Mouse (Mus musculus) myocyte (in vitro differentiated cells): Measurements from ENCODE around the gene Larp4. TPM values are rescaled to one million over a fixed set of nuclear protein-coding genes. Genes with fewer than 3 reads are reported as not detected.

Experiments
- H3K27me3 ChIP-seq: one replicate; pipeline ENCODE4 v1.6.1; 2011; ENCODE audit not compliant: control insufficient read depth, insufficient read depth, insufficient read length
- H3K36me3 ChIP-seq: one replicate; pipeline ENCODE4 v1.6.1; 2011; ENCODE audit not compliant: control insufficient read depth, insufficient read depth
- H3K4me2 ChIP-seq: one replicate; pipeline ENCODE4 v1.6.1; 2011; ENCODE audit warnings: low read depth, control low read depth
- H3K4me3 ChIP-seq: one replicate; pipeline ENCODE4 v1.5.1; 2011; ENCODE audit warnings: mild to moderate bottlenecking, control low read depth, moderate library complexity
- H3K79me2 ChIP-seq: one replicate; pipeline ENCODE4 v1.6.1; 2011; ENCODE audit not compliant: control insufficient read depth, insufficient read depth
- H3ac ChIP-seq: one replicate; pipeline ENCODE4 v1.6.1; 2011; ENCODE audit not compliant: control insufficient read depth, insufficient read length
- CEBPB ChIP-seq: IDR thresholded peaks from 2 replicates; pipeline ENCODE4 v1.6.1; 2011; ENCODE audit warnings: mild to moderate bottlenecking, moderate library complexity; ENCODE audit not compliant: poor library complexity, insufficient read depth, severe bottlenecking
- E2F4 ChIP-seq: IDR thresholded peaks from one replicate; pipeline ENCODE4 v1.6.1; 2011; ENCODE audit warnings: mild to moderate bottlenecking, control low read depth, moderate library complexity; ENCODE audit not compliant: insufficient read depth
- MAX ChIP-seq: IDR thresholded peaks from one replicate; pipeline ENCODE4 v1.6.1; 2011; ENCODE audit warnings: low read depth, mild to moderate bottlenecking, control low read depth
- MYOD1 ChIP-seq, 3 experiments: IDR thresholded peaks; one replicate each; pipeline ENCODE4 v1.6.1; 2011; ENCODE audit warnings: control low read depth in 2 of 3, low read depth in 2 of 3, mild to moderate bottlenecking in 2 of 3, moderate library complexity in 1 of 3; ENCODE audit not compliant: insufficient read length in 2 of 3, control insufficient read depth in 1 of 3
- MYOG ChIP-seq, 3 experiments: IDR thresholded peaks; one replicate each; pipeline ENCODE4 v1.6.1; 2011; ENCODE audit warnings: control low read depth in 2 of 3, low read depth in 2 of 3, mild to moderate bottlenecking in 2 of 3; ENCODE audit not compliant: insufficient read length in 2 of 3, control insufficient read depth in 1 of 3, insufficient read depth in 1 of 3
- POLR2A ChIP-seq: IDR thresholded peaks from one replicate; pipeline ENCODE4 v1.6.1; 2011; ENCODE audit warnings: low read depth, mild to moderate bottlenecking, control low read depth, moderate library complexity; ENCODE audit not compliant: insufficient read length
- POLR2AphosphoS2 ChIP-seq: IDR thresholded peaks from one replicate; pipeline ENCODE4 v1.6.1; 2011; ENCODE audit warnings: low read depth, control low read depth; ENCODE audit not compliant: insufficient read length
- REST ChIP-seq: IDR thresholded peaks from one replicate; pipeline ENCODE4 v1.6.1; 2011; ENCODE audit warnings: mild to moderate bottlenecking, control low read depth, moderate library complexity; ENCODE audit not compliant: insufficient read depth, insufficient read length
- SRF ChIP-seq: IDR thresholded peaks from one replicate; pipeline ENCODE4 v1.6.1; 2011; ENCODE audit warnings: low read depth; ENCODE audit not compliant: control insufficient read depth, insufficient read length
- TCF12 ChIP-seq: IDR thresholded peaks from one replicate; pipeline ENCODE4 v1.6.1; 2011; ENCODE audit warnings: mild to moderate bottlenecking, control low read depth; ENCODE audit not compliant: poor library complexity, insufficient read depth, severe bottlenecking
- TCF3 ChIP-seq: IDR thresholded peaks from one replicate; pipeline ENCODE4 v1.6.1; 2011; ENCODE audit warnings: low read depth, control low read depth; ENCODE audit not compliant: insufficient read length
- USF1 ChIP-seq: IDR thresholded peaks from one replicate; pipeline ENCODE4 v1.6.1; 2011; ENCODE audit warnings: low read depth, mild to moderate bottlenecking, control low read depth, moderate library complexity
- polyA plus RNA-seq: library from polyadenylated mRNA; unstranded; fragments of >200 nt; fragmentation: generic; extraction: Trizol; gene quantifications from one replicate; pipeline ENCODE4 v1.2.1, GENCODE M21; 2012; ENCODE audit warnings: missing spikeins

The Larp4 gene
- polyA plus RNA-seq, 1 experiment, result 15.9 TPM

- no peaks in the 10 kb centered on the region for H3K27me3 ChIP-seq
- H3K4me3 ChIP-seq, result no peak overlapping the region
- H3K36me3 ChIP-seq, result peaks cover 89% of the 10 kb centered on the region
- no peak overlapping the region for H3K4me2 ChIP-seq
- H3K79me2 ChIP-seq, result no peaks in the 10 kb centered on the region
- H3ac ChIP-seq, result no peak overlapping the region
- TF ChIP-seq MYOG (IDR thresholded peaks at IDR 0.05; ENCODE audit: control insufficient read depth in 1 of 3, insufficient read depth in 1 of 3, insufficient read length in 2 of 3, low read depth in 2 of 3) (no peak), POLR2AphosphoS2 (no peak)
Observed at GRCm38 (mm10) chr15:100006180-100006579, 36.3 kb downstream of the Larp4 start.

GRCm38 (mm10) chr15:100018280-100018899 lies 48.5 kb downstream of the Larp4 start:
- no peak overlapping the region for H3K4me2 ChIP-seq
- H3ac ChIP-seq, result no peak overlapping the region
- no peaks in the 10 kb centered on the region for H3K79me2 ChIP-seq
- TF ChIP-seq SRF, result no peak
- peak; percentile 51 for TF ChIP-seq POLR2AphosphoS2
- H3K27me3 ChIP-seq, result no peaks in the 10 kb centered on the region
- no peak overlapping the region for H3K4me3 ChIP-seq
- H3K36me3 ChIP-seq, result peaks cover 13% of the 10 kb centered on the region

- Histone ChIP-seq H3K79me2 (no peaks in the 10 kb centered on the region), H3ac (no peak overlapping the region), H3K36me3 (no peaks in the 10 kb centered on the region), H3K27me3 (no peaks in the 10 kb centered on the region), H3K4me3 (no peak overlapping the region), H3K4me2 (no peak overlapping the region)
- TF ChIP-seq TCF12 (no peak), POLR2A (no peak), POLR2AphosphoS2 (no peak), USF1 (no peak), MYOD1 (IDR thresholded peaks at IDR 0.05; ENCODE audit: control insufficient read depth in 1 of 3, insufficient read length in 2 of 3, low read depth in 2 of 3) (no peak), SRF (no peak), MAX (no peak), REST (no peak), E2F4 (no peak), CEBPB (no peak), TCF3 (no peak), MYOG (IDR thresholded peaks at IDR 0.05; ENCODE audit: control insufficient read depth in 1 of 3, insufficient read depth in 1 of 3, insufficient read length in 2 of 3, low read depth in 2 of 3) (no peak)
Observed at GRCm38 (mm10) chr15:100021175-100021574, 51.3 kb downstream of the Larp4 start.

GRCm38 (mm10) chr15:100022923-100023322 lies 53.1 kb downstream of the Larp4 start:
- Histone ChIP-seq H3K27me3 (no peaks in the 10 kb centered on the region), H3K4me2 (peak overlapping the region; percentile 50)
- peak; percentile 88 for TF ChIP-seq SRF
- TF ChIP-seq TCF3, result no peak

GRCm38 (mm10) chr15:100025076-100025834 lies 55.4 kb downstream of the Larp4 start:
- Histone ChIP-seq H3K36me3 (no peaks in the 10 kb centered on the region), H3K79me2 (no peaks in the 10 kb centered on the region), H3ac (no peak overlapping the region), H3K4me2 (no peak overlapping the region), H3K27me3 (no peaks in the 10 kb centered on the region), H3K4me3 (no peak overlapping the region)
- TF ChIP-seq SRF, result peak; percentile 98
- no peak for TF ChIP-seq MYOG (IDR thresholded peaks at IDR 0.05; ENCODE audit: control insufficient read depth in 1 of 3, insufficient read depth in 1 of 3, insufficient read length in 2 of 3, low read depth in 2 of 3)

More at GRCm38 (mm10) chr15:100022923-100023322, 53.1 kb downstream of the Larp4 start:
- no peak overlapping the region for H3K4me3 ChIP-seq
- H3ac ChIP-seq, result no peak overlapping the region
- no peaks in the 10 kb centered on the region for H3K36me3 ChIP-seq
- H3K79me2 ChIP-seq, result no peaks in the 10 kb centered on the region

- Histone ChIP-seq H3K4me2 (no peak overlapping the region), H3ac (no peak overlapping the region), H3K27me3 (no peaks in the 10 kb centered on the region), H3K36me3 (no peaks in the 10 kb centered on the region), H3K79me2 (no peaks in the 10 kb centered on the region), H3K4me3 (no peak overlapping the region)
- no peak for TF ChIP-seq POLR2AphosphoS2
- no peak for TF ChIP-seq MYOD1 (IDR thresholded peaks at IDR 0.05; ENCODE audit: control insufficient read depth in 1 of 3, insufficient read length in 2 of 3, low read depth in 2 of 3)
Observed at GRCm38 (mm10) chr15:100028133-100028532, 58.3 kb downstream of the Larp4 start.
